Mouse (Mus musculus): ENCODE measurements at regions not wholly inside any gene's neighbourhood (a gene's known extent, or its start where the extent isn't known, plus 50 kb on each side); places are given as distances from the start of the nearest gene placed in this dataset.

DNA sequence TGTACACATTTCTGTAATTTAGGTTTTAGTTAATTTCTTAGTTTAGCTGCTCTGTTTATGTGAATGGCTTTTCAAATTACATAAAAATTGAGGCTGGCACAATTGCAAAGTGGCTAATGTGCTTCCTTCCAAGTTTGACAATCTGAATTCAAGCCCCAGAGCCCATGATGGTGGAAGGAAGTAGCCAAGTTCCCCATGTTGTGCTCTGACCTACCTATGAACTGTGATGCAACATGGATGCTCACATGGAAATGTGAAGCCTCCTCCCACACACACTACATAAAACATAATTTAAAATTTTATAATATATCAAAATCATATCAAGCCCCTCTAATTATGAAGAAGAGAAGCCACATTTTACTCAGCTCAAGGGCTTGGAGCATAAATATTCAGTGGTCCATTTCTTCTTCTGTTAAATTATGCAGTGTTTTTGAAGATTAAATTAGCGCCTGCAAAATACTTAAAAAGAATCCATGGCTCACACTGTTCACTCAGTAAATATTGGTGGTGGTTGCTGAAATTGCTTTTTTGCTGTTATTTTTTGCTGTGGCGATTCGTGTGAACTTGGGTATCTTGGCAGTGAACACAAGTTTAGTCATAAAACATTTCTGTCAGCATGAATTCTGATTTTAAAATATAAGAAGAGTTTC lies 127.1 kb downstream of the Rpl10l start:
- TF ChIP-seq CTCF (IDR thresholded peaks at IDR 0.05; ENCODE audit: low read depth) (no peak), EP300 (IDR thresholded peaks at IDR 0.05; ENCODE audit: low read depth) (no peak)

All from liver, embryonic 14.5 days (tissue).